Mouse (Mus musculus): ENCODE data around the gene Tmem107. TPM values are rescaled to one million over a fixed set of nuclear protein-coding genes. Genes with fewer than 3 reads are reported as not detected.

Tmem107 gene
- total RNA-seq, 2 experiments from 2014 or later: 20.3 to 21.6 TPM

- Histone ChIP-seq H3K27ac (peak overlapping the region; percentile 95), H3K4me3 (peak overlapping the region; percentile 72)
- TF ChIP-seq CTCF (conservative IDR thresholded peaks at IDR 0.05): no peak
- DNase-seq (ENCODE audit: low spot score in 2 of 2): no peak
Observed at GRCm38 (mm10) chr11:69121001-69121740, 50.6 kb downstream of the Tmem107 start.

GRCm38 (mm10) chr11:69121741-69122335, 51.2 kb downstream of the Tmem107 start:
- peak overlapping the region; percentile 95 for H3K27ac ChIP-seq
- DNase-seq (ENCODE audit: low spot score in 2 of 2): no peak
- H3K4me3 ChIP-seq: peak overlapping the region; percentile 72

DNA sequence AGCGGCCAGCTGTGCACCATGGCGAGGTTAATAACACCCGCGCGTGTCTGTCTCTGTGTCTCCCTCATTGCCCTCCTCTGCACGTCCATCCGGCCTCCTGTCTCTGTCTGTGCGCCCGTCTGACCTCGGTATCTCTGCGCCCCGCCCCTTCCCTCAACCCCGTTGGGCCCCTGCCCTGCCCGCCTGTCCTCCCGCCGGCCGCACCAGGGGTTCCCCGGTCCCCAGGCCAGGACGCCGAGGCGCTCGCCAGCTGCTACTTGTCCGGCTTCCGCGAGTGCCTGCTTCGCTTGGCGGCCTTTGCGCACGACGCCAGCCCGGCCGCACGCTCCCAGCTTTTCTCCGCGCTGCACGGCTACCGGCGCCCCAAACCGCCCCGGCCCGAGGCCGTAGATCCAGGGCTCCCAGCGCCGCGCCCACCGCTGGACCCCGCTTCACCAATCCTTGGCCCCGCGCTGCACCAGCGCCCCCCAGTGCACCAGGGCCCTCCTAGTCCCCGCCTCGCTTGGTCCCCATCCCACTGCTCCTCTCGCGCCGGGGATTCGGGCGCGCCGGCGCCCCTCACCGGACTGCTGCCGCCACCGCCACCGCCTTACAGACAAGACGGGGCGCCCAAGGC, 51.8 kb downstream of the Tmem107 start, which contains the start of gene 9130213A22Rik:
Gene 9130213A22Rik, minus strand, starts transcription at position 254 of the 616 bp plus-strand sequence.
- H3K27ac ChIP-seq: peak within 1 kb of the TSS; percentile 95
- peak within 1 kb of the TSS; percentile 72 for H3K4me3 ChIP-seq
- TF ChIP-seq CTCF (conservative IDR thresholded peaks at IDR 0.05): peak; percentile 82
- DNase-seq (ENCODE audit: low spot score in 2 of 2): peak; percentile 84 to 89

More at GRCm38 (mm10) chr11:69121741-69122335, 51.2 kb downstream of the Tmem107 start:
- no peak for TF ChIP-seq CTCF (conservative IDR thresholded peaks at IDR 0.05)

Other genes with a start within 250 kb of the Tmem107 start
- gene Ndel1, start 198.9 kb upstream of the Tmem107 start, total RNA-seq (2021): 10 to 100 TPM; 81.1 to 96.3 TPM
- not detected for gene Rnf222, start 182.3 kb upstream of the Tmem107 start, total RNA-seq (2021)
- 100 to 1,000 TPM; 766 to 781 TPM for gene Rpl26, start 169.2 kb upstream of the Tmem107 start, total RNA-seq (2021)
- not detected for gene Odf4, start 143.7 kb upstream of the Tmem107 start, total RNA-seq (2021)
- gene Arhgef15, start 113.3 kb upstream of the Tmem107 start, total RNA-seq (2021): 1 to 10 TPM; 9.5 to 9.7 TPM
- gene Slc25a35, start 102.7 kb upstream of the Tmem107 start, total RNA-seq (2021): 1 to 10 TPM; 5.8 to 6.2 TPM
- 10 to 100 TPM; 16.8 to 20.7 TPM for gene Rangrf, start 95.6 kb upstream of the Tmem107 start, total RNA-seq (2021)
- 10 to 100 TPM; 27.5 to 27.8 TPM for gene Pfas, start 62.3 kb upstream of the Tmem107 start, total RNA-seq (2021)
- gene Ctc1, start 54.9 kb upstream of the Tmem107 start, total RNA-seq (2021): 10 to 100 TPM; 40.3 to 43.1 TPM
- gene Aurkb, start 25.2 kb upstream of the Tmem107 start, total RNA-seq (2021): under 1 TPM; 0.54 to 0.79 TPM
- 10 to 100 TPM; 26.6 to 30.8 TPM for gene Borcs6, start 11.1 kb upstream of the Tmem107 start, total RNA-seq (2021)
- 1,000 to 10,000 TPM in 1 of 2 experiments, 100 to 1,000 TPM in 1; 988 to 1,016 TPM for gene Vamp2, start 17.7 kb downstream of the Tmem107 start, total RNA-seq (2021)
- 10 to 100 TPM; 83.4 to 95.2 TPM for gene Per1, start 24.4 kb downstream of the Tmem107 start, total RNA-seq (2021)
- gene Hes7, start 49.6 kb downstream of the Tmem107 start, total RNA-seq (2021): 1 to 10 TPM in 1 of 2 experiments, under 1 TPM in 1; 0.79 to 1.0 TPM
- 1 to 10 TPM; 1.4 to 1.5 TPM for gene 9130213A22Rik, start 51.8 kb downstream of the Tmem107 start, total RNA-seq (2021)
- gene Aloxe3, start 55.1 kb downstream of the Tmem107 start, total RNA-seq (2021): 10 to 100 TPM in 1 of 2 experiments, 1 to 10 TPM in 1; 7.8 to 11.1 TPM
- 10 to 100 TPM in 1 of 2 experiments, 1 to 10 TPM in 1; 8.7 to 12.2 TPM for gene Alox12b, start 86.2 kb downstream of the Tmem107 start, total RNA-seq (2021)
- 1 to 10 TPM; 7.5 to 8.2 TPM for gene Alox8, start 127.0 kb downstream of the Tmem107 start, total RNA-seq (2021)
- gene Gucy2e, start 166.2 kb downstream of the Tmem107 start, total RNA-seq (2021): 1 to 10 TPM; 2.1 to 2.3 TPM